Mouse (Mus musculus): ENCODE results near the gene Sox5. TPM values are rescaled to one million over a fixed set of nuclear protein-coding genes. Genes with fewer than 3 reads are reported as not detected.

Sox5 gene
- total RNA-seq, 4 experiments from 2014 or later = 11.7 to 35.6 (median 21.6) TPM

- no peak for DNase-seq
Measured at GRCm38 (mm10) chr6:143838384-143839076, 943.2 kb downstream of the Sox5 start.

- no peak for DNase-seq
Measured at GRCm38 (mm10) chr6:143835331-143835730, 946.4 kb downstream of the Sox5 start.

DNA sequence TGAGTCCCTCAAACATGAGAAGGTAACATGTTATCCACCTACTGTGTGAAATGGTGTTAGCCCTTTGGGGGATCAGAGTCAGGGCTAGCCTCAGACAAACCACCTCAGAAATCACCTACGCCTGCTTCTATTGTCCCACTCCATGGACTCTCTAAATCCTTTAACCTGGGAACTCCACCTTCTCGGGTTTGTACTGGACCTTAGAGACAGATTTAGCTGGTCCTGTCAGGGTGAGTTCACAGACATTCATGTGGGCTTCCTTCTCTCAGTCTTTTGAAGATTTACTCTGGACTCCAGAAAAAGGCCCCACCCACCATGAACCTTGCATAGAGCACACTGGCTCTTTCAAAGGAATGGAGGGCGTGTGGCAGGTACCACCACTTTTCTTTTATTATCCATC, 947.8 kb downstream of the Sox5 start:
- DNase-seq = no peak

DNA sequence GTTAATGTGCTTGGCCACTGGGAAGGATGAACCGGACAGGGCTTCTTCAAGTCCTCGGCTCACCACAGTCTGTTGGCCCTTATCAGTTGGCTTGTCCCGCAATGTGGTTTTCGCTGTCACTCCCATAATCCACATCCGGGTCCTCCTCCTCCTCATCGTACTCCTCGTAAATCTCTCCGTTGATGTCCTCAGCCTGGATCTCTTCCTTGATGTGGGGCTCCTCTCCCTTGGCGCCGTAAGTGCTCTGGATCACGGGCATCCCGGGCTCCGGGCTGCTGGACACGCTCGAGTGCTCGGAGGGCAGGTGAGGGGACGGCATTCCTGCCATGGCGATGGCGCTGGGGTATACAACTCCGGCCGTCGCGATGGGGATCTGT, 948.6 kb downstream of the Sox5 start:
- no peak for DNase-seq

GRCm38 (mm10) chr6:143832483-143833181, 949.1 kb downstream of the Sox5 start:
- no peak for DNase-seq

DNA sequence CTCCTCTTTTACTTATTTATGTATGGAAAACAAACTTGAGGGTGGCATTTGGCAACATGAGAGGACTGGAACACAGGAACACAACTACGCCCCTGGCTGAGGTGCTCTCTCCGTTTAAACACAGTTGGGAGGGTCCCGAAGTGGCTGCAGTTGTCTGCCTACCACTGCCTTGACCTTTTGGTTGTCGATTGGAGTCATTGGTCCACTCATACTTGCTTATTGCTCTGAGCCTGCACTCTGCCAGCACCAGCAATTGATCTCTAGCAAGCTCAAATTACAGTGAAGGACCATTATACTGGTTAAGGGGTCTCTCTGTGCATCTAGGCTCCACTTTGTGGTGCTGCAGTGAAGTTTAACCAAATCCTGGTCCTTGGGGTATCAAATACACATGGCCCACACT, 950.5 kb downstream of the Sox5 start:
- DNase-seq = no peak

- peak; percentile 9 for DNase-seq
Measured at GRCm38 (mm10) chr6:143830131-143830530, 951.6 kb downstream of the Sox5 start.

GRCm38 (mm10) chr6:143826786-143827185, 955.0 kb downstream of the Sox5 start:
- no peak for DNase-seq

DNA sequence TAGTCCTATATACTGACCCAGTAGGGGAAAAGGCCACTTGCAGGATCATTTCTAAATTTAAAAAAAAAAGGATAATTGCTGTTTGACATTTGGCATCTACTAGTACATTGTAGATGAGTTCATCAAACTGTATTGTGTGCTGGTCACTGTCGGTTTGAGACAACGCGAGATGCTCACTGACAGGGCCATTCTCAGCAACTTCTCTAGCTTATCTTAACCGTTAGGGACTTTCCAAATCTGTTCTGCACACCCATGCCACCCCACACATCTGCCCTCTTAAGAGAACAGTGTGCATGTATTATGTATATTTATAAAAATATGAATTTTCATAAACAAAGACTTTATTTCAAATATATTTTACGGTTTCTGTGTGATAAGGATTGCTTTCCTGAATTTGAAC, 955.8 kb downstream of the Sox5 start:
- no peak for DNase-seq

GRCm38 (mm10) chr6:143825086-143825485, 956.7 kb downstream of the Sox5 start:
- DNase-seq = no peak

- no peak for DNase-seq
Measured at GRCm38 (mm10) chr6:143788446-143788845, 993.3 kb downstream of the Sox5 start.

DNA sequence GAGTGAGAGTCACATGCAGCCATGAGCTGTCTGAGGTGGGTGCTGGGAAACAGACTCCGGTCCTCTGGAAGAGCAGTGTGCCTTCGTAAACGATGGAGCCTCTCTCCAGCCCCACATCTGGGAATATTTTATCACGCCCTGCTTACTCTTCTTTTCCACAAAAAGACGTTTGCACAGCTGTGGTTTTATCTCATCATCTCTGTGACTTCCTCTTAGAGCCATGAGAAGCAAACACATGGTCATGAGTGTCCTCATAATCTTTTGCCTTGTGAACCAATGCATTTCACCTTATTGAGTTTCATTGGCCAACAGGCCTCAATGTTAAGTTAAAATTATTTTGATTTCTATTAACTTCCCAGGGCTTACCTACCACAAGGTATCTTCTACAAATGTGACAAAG, 994.4 kb downstream of the Sox5 start:
- no peak for DNase-seq

GRCm38 (mm10) chr6:143785685-143786084, 996.1 kb downstream of the Sox5 start:
- DNase-seq = no peak
